Mouse (Mus musculus) heart, adult 9 months (tissue): ENCODE results near the gene Olfr816.
"Not testable (repeated sequence)": the region's sequence is repeated elsewhere in the genome, so short reads cannot be mapped to it uniquely, and the experiment has no call there.

Experiments
- DNase-seq, 2 experiments: peaks; one replicate each; pipeline ENCODE4 v3.0.0; 2022; ENCODE audit warnings: low spot score in 2 of 2

Olfr816 gene

DNA sequence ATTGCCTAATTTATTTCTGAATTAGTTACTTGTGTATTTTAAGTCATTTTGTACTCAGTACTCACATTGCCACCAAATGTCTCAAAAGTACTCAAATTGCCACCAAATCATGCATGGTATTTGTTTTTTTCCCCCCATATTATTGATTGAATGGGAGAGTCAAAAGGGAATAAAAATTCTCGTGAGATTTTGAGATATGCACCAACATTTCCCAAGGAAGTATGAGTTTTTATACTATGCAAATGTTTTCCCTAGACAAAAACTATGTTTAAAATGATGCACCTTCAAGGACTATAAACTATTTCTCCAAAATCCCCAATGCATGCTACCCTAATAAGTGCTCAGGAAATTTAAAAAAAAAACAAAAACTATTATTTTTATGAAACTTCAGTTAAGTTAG, at the start of gene Olfr816:
Gene Olfr816 (minus strand): TSS at position 101 of the 400 bp plus-strand sequence.
- no peak for DNase-seq

DNA sequence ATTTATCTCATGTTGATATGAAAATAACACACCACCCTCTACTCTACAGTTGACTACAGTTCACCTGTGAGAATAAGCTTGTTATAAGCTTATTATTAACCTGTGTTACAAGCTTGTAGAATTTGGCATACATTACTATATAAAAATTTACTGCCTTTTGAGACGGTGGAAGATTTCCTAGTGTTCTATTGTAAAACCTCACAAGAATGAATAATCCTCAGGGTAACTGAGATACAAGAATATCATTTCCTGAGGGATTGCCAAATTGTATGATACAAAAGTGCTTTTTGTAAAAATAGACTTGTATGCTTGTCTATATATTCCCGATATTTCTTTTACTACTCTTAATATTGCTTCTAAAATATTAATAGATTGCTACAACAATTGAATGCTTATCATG, 33.6 kb upstream of the Olfr816 start, which contains the start of gene Olfr818:
Gene Olfr818 (minus strand): TSS at position 101 of the 400 bp plus-strand sequence.
- DNase-seq = no peak

DNA sequence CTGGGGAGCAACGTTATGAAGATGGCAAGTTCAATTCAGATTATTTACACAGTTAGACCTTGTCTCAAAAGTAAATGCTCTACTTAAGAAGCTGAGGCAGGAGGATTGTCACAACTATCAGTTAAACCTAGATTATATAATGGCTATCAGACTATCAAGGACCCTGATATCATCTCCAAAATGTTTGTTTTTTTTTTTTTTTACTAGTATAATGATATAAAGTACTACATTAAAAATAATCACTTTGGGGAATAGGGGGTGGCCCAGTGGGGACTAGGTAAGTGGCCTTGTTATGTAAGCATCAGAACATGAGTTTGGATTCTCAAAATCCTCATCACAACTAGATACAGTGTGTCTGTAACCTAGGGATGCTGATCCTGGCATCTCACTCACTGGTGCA, 9.6 kb downstream of the Olfr816 start, which contains the start of gene Olfr815:
Gene Olfr815 (minus strand): TSS at position 101 of the 400 bp plus-strand sequence.
- not testable (repeated sequence) for DNase-seq

DNA sequence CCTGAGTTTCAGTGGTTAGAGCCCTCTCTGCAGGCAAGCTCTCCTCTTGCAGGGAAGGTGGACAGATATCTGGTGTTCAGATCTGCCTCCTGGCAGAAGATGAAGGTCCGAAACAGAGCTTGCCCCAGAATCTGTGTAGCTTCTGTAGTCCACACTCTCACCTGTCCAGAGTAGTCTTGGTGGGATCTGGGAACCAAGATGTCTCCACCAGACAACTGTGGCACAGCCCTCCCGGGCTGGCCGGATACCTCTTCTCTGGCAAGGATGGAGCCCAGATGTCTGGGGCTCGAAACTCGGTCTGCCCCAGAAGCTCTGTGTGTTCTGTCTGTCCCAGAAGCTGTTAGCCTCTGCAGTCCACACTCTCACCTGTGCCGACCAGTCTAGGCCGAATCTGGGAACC, 29.5 kb downstream of the Olfr816 start:
- no peak for DNase-seq

DNA sequence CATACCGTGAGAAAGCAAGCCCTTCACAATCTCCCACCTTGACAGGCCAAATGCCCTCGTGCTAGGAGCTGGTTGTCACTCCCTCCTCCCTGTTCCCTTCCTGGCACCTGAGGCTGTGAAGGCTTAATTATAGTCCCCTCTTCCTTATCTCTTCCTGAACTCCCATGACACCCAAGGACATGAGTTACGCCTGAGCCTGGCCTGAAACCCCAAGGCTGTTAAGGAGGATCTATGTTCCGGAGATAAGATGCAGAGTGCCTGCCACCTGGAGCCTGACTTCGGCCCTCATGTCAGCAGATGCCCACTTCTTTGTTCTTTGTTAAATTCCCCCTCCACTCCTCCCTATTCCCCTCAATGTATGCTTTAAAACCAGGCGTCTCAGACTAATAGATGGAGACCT, 29.9 kb downstream of the Olfr816 start:
- not testable (repeated sequence) for DNase-seq

DNA sequence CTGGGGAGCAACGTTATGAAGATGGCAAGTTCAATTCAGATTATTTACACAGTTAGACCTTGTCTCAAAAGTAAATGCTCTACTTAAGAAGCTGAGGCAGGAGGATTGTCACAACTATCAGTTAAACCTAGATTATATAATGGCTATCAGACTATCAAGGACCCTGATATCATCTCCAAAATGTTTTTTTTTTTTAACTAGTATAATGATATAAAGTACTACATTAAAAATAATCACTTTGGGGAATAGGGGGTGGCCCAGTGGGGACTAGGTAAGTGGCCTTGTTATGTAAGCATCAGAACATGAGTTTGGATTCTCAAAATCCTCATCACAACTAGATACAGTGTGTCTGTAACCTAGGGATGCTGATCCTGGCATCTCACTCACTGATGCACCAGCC, 35.6 kb downstream of the Olfr816 start, which contains the start of gene Olfr814:
Gene Olfr814 (minus strand): TSS at position 101 of the 400 bp plus-strand sequence.
- not testable (repeated sequence) for DNase-seq
